Mouse (Mus musculus): ENCODE measurements at regions not wholly inside any gene's neighbourhood (a gene's known extent, or its start where the extent isn't known, plus 50 kb on each side); places are given as distances from the start of the nearest gene placed in this dataset.

DNA sequence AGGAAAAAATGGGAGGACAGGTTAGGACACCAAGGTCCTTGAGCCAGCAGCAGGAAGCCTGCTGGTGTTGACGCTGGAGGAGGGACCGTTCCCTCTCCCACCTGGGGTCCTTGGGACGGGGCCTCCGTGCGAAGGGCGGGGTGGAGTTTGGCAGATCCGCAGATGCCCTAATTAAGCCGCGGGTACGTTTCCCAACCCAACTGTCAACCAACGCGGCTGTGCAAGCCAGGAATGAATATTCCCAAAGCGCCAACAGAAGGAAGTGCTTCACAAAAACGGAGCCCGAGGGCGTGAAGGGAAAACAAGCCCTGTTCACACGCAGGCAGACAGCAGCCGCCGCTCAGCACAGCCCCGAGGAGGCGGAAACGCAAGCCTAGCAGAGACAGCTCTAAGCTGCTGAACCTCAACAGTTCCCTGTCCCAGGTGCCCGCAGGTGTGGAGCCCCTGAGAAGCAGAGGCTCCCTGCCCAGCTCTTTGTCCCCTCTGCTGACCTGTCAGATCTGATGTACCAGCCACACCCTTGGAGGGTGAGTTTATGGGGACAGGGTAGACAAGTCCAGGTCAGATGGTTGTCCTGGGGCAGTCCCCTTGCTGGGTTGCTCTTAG lies 136.1 kb upstream of the Gli2 start:
- DNase-seq (ENCODE audit: low spot score) = peak; percentile 7

DNA sequence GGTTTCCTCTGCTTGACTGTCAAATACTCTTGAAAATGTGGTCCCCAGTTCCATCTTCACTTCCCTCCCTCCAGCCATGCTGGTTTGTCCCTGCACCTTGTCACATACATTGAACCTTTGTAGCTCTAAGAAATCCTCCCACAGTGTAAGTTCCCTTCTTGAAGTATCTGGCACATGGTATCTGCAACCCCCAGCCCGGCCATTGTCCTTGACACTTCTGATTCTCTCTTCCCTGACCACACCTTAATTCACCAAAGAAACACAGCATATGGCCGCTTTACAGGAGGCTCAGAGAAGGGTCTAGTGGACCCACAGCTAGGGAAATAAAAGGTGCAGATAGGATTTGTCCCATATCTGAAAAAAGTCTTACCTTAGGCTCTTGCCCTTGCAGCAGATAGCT lies 133.9 kb upstream of the Gli2 start:
- DNase-seq (ENCODE audit: low spot score) = no peak

DNA sequence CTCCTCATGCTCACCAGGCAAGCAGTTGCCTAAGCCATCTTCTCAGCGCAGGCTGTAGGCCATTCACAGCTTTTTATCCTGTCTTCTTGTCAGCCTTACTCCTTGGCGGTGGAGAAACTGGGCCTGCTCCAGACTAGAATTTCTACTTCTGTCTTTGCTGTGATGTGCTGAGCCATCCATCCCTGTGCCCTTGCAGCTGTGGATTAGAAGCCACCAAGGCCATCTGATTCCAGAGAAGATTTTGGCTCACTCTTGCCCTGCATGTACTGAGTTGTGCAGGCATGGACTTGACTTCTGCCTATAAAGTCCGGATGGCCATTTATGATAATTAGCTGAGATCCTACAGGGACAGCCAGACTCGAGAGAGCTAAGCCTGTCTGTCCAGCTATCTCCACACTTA lies 133.4 kb upstream of the Gli2 start:
- DNase-seq (ENCODE audit: low spot score) = no peak

DNA sequence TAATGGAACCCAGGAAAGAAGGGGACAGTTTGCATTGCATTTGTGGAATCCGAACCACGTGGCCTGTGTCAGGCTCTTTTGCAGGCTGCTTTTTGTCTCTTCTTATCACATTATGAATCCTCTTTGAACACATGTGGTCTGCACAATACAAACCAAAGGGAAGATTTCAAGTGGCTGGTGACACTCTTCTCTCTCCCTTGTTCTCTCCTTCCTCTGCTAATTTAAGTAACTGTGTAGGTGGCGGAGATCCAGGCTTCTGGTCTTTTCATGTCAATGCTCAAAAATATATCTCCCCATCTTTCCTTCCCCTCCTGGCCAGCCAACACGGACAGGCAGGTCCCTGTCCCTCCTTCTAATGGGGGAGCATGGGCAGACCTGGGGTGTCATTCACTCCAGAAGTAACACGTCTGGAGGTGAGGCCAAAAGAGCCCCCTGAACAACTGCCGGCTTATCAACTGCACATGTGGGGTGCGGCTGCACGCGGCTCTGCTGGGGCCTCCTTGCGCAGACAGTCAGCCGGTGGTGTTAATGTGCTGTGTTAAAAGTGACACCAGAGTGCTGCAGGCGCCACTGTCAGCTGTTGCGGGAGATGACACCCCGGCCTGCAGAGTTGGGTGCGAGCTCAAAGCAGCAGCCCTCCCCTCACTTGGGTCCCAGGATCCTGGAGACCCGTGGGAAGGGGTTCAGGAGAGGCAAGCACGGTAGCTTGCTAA lies 130.3 kb upstream of the Gli2 start:
- DNase-seq (ENCODE audit: low spot score) = no peak

DNA sequence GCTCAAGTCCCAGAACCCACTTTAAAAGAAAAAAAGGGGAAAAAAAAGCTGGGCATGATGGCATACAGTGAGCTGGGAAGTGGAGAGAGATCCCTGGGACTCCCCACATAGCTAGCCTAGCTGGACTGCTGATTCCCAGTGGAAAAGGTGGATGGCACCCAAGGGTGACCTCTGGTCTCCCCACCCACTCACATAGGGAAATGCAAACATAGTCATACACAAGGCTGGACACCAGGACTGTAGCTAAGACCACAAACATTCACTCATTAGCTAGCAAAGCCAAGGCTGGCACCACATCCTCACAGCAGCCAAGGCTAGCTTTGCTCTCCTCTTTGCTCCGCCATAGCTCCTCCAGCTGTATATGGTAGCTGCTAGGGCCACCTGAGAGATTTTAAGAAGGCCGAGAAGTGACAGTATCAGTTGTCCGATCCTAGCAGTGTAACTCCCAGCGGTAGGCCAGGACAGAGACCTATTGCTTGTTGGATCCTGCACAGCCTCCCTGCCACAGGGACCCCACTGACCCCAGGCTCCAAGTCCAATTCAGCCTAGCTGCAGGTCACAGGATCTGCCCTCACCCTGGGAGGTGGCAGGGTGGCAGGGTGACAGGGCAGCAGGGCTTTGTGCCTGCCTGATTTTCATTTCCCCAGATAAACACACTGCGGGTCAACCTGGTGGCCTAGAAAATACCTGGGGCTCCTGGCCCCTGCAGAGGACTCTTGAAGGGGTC lies 119.8 kb upstream of the Gli2 start:
- no peak for DNase-seq (ENCODE audit: low spot score)

DNA sequence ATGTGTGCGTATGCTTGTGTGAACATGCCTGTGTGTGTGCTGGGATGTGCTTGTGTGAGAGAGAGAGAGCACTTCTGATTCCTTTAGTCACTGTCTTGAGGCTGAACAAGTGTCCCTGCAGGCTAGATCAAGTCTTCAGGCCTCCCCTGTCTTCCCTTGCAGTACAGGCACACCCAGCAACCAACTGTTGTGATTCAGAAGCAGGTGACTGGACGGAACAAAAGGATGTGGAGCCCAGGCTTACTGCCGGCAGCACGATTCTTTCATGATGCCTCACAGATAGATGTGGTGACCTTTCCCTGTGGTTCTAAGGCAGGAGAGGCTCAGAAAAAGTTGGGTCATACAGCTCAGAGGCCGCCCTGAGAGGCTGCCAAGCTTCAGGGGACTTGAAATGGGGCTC lies 114.0 kb upstream of the Gli2 start:
- no peak for DNase-seq (ENCODE audit: low spot score)

- no peak for DNase-seq (ENCODE audit: low spot score)
Observed at GRCm38 (mm10) chr1:119166286-119166685, 112.9 kb upstream of the Gli2 start.

DNA sequence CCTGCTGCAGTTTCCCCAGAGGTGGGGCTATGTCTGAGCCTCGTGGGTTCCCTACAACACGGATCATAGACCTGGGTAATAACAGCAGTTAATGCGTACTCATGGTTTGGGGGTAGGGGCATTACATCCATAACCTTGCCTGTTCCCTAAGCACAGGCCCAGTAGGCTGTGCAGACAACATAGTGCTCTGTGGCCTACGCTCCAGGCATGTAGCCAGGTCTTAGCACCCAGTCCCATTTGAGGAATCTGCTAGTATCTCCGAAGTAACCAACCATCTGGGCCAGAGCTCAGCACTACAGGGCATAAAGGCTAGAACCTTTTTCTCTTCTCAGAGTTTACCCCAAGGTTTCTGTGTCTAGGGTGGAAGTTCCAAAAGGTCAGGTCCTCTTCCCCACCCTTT lies 111.4 kb upstream of the Gli2 start:
- DNase-seq (ENCODE audit: low spot score) = no peak

- DNase-seq (ENCODE audit: low spot score) = no peak
Observed at GRCm38 (mm10) chr1:119163846-119164245, 110.4 kb upstream of the Gli2 start.

DNA sequence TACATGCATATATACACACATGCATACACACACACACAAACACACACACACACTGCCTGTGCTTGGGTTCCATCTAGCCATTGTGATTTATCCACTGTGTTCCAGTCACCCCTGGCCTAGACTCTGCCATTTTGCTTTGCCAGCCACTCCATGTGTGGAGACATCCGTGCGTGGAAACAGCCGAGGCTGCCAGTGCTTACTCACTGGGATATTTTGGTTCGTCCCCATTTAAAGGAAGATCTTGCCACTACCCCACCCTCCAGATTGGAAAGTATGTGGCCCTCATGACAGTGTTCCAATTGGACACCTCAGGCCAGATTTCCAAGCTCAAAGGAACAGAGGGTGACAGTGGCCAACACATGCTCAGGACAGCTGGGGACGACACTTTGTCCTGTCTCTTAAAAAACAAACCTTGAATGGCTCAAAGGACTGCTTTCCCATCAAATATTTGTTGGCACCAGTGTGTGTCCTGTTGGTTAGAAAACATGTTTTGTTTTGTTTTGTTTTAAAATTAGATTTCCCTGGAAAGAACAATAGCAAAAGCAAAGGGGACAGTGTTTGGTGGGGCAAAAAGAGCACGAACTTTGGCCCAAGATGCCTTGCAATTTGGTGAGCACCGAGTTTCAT lies 109.8 kb upstream of the Gli2 start:
- DNase-seq (ENCODE audit: low spot score) = no peak

GRCm38 (mm10) chr1:119161751-119162150 lies 108.3 kb upstream of the Gli2 start:
- no peak for DNase-seq (ENCODE audit: low spot score)

- DNase-seq (ENCODE audit: low spot score) = no peak
Observed at GRCm38 (mm10) chr1:119160354-119160753, 106.9 kb upstream of the Gli2 start.

- DNase-seq (ENCODE audit: low spot score) = no peak
Observed at GRCm38 (mm10) chr1:119157171-119157700, 103.8 kb upstream of the Gli2 start.

DNA sequence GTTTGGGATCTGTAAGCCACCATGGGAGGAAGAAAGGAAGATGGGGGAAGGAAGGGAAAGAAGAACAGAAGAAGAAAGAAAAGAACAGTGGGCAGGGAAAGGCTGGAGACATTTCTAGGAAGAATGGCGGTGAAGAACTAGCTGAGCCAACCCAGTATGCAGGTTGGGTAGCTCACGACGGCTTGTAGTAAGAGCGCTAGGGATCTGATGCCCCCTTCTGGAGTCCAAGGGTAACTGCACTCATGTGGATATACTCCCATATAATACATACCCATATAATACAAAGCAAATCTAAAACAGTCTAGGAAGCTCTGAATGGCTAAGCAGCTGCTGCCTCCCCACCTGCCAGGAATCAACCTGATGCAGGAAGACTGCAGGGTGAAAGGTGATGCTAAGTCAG lies 100.2 kb upstream of the Gli2 start:
- DNase-seq (ENCODE audit: low spot score) = no peak

- peak; percentile 20 for DNase-seq (ENCODE audit: low spot score)
Observed at GRCm38 (mm10) chr1:119152776-119153175, 99.4 kb upstream of the Gli2 start.

DNA sequence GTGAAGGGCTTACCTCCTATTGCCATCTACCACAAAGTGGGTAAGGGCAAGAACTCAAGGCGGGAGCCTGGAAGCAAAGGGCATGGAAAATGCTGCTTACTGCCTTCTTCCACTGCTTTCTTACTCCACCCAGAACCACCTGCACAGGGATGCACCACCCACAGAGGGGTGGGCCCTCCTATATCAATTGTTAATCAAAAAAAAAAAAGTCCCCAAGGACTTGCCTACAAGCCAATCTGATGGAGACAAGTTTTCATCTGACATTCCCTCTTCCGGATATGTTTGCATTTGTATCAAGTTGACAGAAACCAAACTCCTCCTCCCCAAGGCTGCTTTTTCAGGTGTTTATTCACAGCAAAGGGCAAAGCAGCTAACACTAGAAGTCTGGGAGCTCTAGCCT lies 94.1 kb upstream of the Gli2 start:
- no peak for DNase-seq (ENCODE audit: low spot score)

GRCm38 (mm10) chr1:119143808-119144207 lies 90.4 kb upstream of the Gli2 start:
- DNase-seq (ENCODE audit: low spot score) = no peak

DNA sequence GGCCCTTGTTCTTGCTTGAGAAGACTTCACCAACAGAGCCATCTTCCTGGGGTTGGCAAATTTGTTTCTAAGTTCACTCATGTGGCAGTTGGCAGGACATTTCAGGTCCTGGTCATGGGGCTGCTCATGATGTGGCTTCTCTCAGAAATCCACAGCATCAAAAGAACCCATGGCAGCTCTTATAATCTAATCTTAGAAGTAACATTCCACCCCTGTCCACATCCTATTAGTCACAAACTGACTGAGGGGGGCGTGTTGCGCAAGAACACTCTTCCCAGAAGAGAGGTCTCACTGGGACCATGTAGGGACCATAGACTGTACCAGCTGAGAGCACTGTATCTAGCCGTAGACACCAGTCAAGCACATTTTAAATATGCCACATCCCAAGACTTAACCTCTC lies 75.6 kb upstream of the Gli2 start:
- DNase-seq (ENCODE audit: low spot score) = no peak

DNA sequence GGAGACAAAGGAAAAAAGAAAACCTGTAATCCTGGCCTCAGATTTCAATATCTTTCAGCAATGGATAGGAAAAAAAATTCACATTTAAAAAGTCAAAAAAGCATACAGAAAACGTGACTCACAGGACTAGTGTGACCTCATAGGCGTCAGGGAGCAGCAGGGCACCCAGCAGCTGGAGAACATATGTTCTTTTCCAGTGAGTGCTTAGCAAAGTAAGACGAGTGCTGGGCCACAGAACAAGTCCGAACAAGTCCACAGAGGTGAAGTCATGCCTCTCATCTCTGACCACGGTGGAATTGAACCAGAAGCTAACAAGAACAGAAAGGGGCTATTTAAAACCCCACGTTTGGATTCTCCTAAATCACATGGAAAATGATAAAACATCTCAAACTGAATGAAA lies 72.1 kb upstream of the Gli2 start:
- DNase-seq (ENCODE audit: low spot score) = no peak

- no peak for DNase-seq (ENCODE audit: low spot score)
Observed at GRCm38 (mm10) chr1:119124798-119125197, 71.4 kb upstream of the Gli2 start.

DNA sequence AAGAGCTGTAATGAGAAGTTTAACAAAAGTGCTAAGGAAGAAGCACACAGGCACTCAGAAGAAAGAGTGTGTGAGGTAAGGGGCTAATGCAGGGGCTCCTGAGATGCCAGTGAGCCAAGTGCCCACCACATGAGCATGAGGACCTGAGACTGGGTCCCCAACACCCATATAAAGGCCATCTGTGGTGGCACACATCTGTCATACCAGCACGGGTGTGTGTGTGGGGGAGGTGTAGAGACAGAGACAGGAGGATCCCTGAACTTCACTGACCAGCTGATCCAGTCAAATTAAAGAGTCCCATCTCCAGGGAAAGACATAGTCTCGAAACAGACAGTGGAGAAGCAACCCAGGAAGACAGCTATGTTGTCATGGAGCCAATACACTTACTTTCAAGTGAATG lies 70.6 kb upstream of the Gli2 start:
- DNase-seq (ENCODE audit: low spot score) = no peak

GRCm38 (mm10) chr1:119123402-119123801 lies 70.0 kb upstream of the Gli2 start:
- DNase-seq (ENCODE audit: low spot score) = no peak

DNA sequence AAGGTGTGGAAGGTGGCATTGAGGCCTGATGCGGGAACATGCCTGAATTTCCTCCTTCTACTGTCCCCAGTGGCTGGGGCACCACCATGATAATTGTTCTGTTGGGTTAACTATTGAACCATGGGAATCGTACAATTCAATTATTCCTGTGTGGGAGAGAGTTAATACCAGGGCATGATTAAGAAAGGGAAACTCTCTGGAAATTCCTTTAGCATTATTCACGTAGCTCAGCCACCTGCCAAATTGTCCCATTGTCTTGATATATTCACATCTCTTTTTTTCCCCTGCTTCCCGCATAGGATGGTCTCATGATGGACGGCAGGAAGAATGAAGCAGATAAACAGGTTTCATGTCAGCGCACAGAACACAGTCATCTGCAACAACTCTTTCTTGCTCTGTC lies 69.6 kb upstream of the Gli2 start:
- no peak for DNase-seq (ENCODE audit: low spot score)
